Mouse (Mus musculus): ENCODE data around the gene Kcnip4.
A peak's percentile ranks its signal among the peaks of the same experiment; 100 is the strongest.

Gene Kcnip4

GRCm38 (mm10) chr5:49255983-49256382, 268.7 kb downstream of the Kcnip4 start:
- no peak for DNase-seq (ENCODE audit: low read depth, low spot score)

GRCm38 (mm10) chr5:49247081-49247480, 277.6 kb downstream of the Kcnip4 start:
- no peak for DNase-seq (ENCODE audit: low read depth, low spot score)

GRCm38 (mm10) chr5:49244414-49244813, 280.3 kb downstream of the Kcnip4 start:
- no peak for DNase-seq (ENCODE audit: low read depth, low spot score)

GRCm38 (mm10) chr5:49241708-49242107, 283.0 kb downstream of the Kcnip4 start:
- DNase-seq (ENCODE audit: low read depth, low spot score) = no peak

GRCm38 (mm10) chr5:49201164-49201756, 323.4 kb downstream of the Kcnip4 start:
- no peak for DNase-seq (ENCODE audit: low read depth, low spot score)

- DNase-seq (ENCODE audit: low read depth, low spot score) = no peak
Observed at GRCm38 (mm10) chr5:49188236-49188635, 336.5 kb downstream of the Kcnip4 start.

- no peak for DNase-seq (ENCODE audit: low read depth, low spot score)
Observed at GRCm38 (mm10) chr5:49150116-49150811, 374.4 kb downstream of the Kcnip4 start.

GRCm38 (mm10) chr5:49149684-49150083, 375.0 kb downstream of the Kcnip4 start:
- no peak for DNase-seq (ENCODE audit: low read depth, low spot score)

- DNase-seq (ENCODE audit: low read depth, low spot score) = no peak
Observed at GRCm38 (mm10) chr5:49095432-49095831, 429.3 kb downstream of the Kcnip4 start.

- DNase-seq (ENCODE audit: low read depth, low spot score) = no peak
Observed at GRCm38 (mm10) chr5:49094945-49095344, 429.8 kb downstream of the Kcnip4 start.

- DNase-seq (ENCODE audit: low read depth, low spot score) = no peak
Observed at GRCm38 (mm10) chr5:49094306-49094705, 430.4 kb downstream of the Kcnip4 start.

GRCm38 (mm10) chr5:49090122-49090680, 434.5 kb downstream of the Kcnip4 start:
- DNase-seq (ENCODE audit: low read depth, low spot score) = peak; percentile 66

GRCm38 (mm10) chr5:49065646-49066045, 459.1 kb downstream of the Kcnip4 start:
- no peak for DNase-seq (ENCODE audit: low read depth, low spot score)

GRCm38 (mm10) chr5:49058926-49059325, 465.8 kb downstream of the Kcnip4 start:
- DNase-seq (ENCODE audit: low read depth, low spot score) = no peak

- no peak for DNase-seq (ENCODE audit: low read depth, low spot score)
Observed at GRCm38 (mm10) chr5:49057636-49058340, 466.9 kb downstream of the Kcnip4 start.

GRCm38 (mm10) chr5:49047960-49048359, 476.7 kb downstream of the Kcnip4 start:
- DNase-seq (ENCODE audit: low read depth, low spot score) = no peak

- DNase-seq (ENCODE audit: low read depth, low spot score) = no peak
Observed at GRCm38 (mm10) chr5:49041259-49041845, 483.4 kb downstream of the Kcnip4 start.

- DNase-seq (ENCODE audit: low read depth, low spot score) = no peak
Observed at GRCm38 (mm10) chr5:48997359-48997758, 527.3 kb downstream of the Kcnip4 start.

- DNase-seq (ENCODE audit: low read depth, low spot score) = no peak
Observed at GRCm38 (mm10) chr5:48989145-48989659, 535.5 kb downstream of the Kcnip4 start.

- no peak for DNase-seq (ENCODE audit: low read depth, low spot score)
Observed at GRCm38 (mm10) chr5:48942378-48943088, 582.2 kb downstream of the Kcnip4 start.

GRCm38 (mm10) chr5:48931881-48932280, 592.8 kb downstream of the Kcnip4 start:
- DNase-seq (ENCODE audit: low read depth, low spot score) = no peak
